Mouse (Mus musculus) neural tube, embryonic 13.5 days (tissue): Measurements from ENCODE around the gene Znhit6. TPM values are rescaled to one million over a fixed set of nuclear protein-coding genes. Genes with fewer than 3 reads are reported as not detected.
A peak's percentile ranks its signal among the peaks of the same experiment; 100 is the strongest.

Source experiments
- ATAC-seq: fragments of 200-750 bp; cut with Nextera tagmentation; 2 replicates; pipeline ENCODE4 v1.8.0; 2017; ENCODE audit warnings: low read depth, mild to moderate bottlenecking, moderate TSS enrichment, moderate library complexity
- H3K27ac ChIP-seq: fragments of 300-500 bp; sonication (generic); replicated peaks from 2 replicates; pipeline ENCODE4 v1.5.1; 2015; ENCODE audit warnings: moderate library complexity, mild to moderate bottlenecking, inconsistent platforms
- H3K27me3 ChIP-seq: fragments of 300-500 bp; sonication (generic); 2 replicates; pipeline ENCODE4 v1.6.1; 2015; ENCODE audit warnings: mild to moderate bottlenecking, inconsistent platforms
- H3K36me3 ChIP-seq: fragments of 300-500 bp; sonication (generic); 2 replicates; pipeline ENCODE4 v1.6.1; 2015; ENCODE audit warnings: mild to moderate bottlenecking, inconsistent platforms
- H3K4me1 ChIP-seq: fragments of 300-500 bp; sonication (generic); replicated peaks from 2 replicates; pipeline ENCODE4 v1.6.1; 2015; ENCODE audit warnings: inconsistent platforms
- H3K4me2 ChIP-seq: fragments of 300-500 bp; sonication (generic); 2 replicates; pipeline ENCODE4 v1.6.1; 2015; ENCODE audit warnings: inconsistent platforms, mild to moderate bottlenecking, moderate library complexity
- H3K4me3 ChIP-seq: fragments of 300-500 bp; sonication (generic); 2 replicates; pipeline ENCODE4 v1.5.1; 2015; ENCODE audit warnings: mild to moderate bottlenecking, inconsistent platforms
- H3K9ac ChIP-seq: fragments of 300-500 bp; sonication (generic); 2 replicates; pipeline ENCODE4 v1.6.1; 2015; ENCODE audit warnings: moderate library complexity, mild to moderate bottlenecking, inconsistent platforms
- H3K9me3 ChIP-seq: fragments of 300-500 bp; sonication (generic); 2 replicates; pipeline ENCODE4 v1.6.1; 2016; ENCODE audit warnings: inconsistent platforms
- WGBS: fragments of 180-500 bp; shearing (Covaris S2); methylation state at CpG from one replicate; pipeline ENCODE4 v1.1.7; 2015; 5-methylcytosine and 5-hydroxymethylcytosine counted together
- polyA plus RNA-seq: library from polyadenylated mRNA; unstranded; fragments of >200 nt; fragmentation: Nextera tagmentation; extraction: Ambion mirVana; gene quantifications from 2 replicates; pipeline ENCODE4 v1.2.1, GENCODE M21; 2015

Gene Znhit6
- polyA plus RNA-seq, 1 experiment from 2014 or later: 34.8 TPM

GRCm38 (mm10) chr3:145612662-145613061, 36.7 kb downstream of the Znhit6 start:
- no peaks in the 10 kb centered on the region for H3K9me3 ChIP-seq
- 26% methylated on average over 4 of the region's 4 CpGs for WGBS
- no peak overlapping the region for H3K4me2 ChIP-seq
- ATAC-seq: no peak
- H3K9ac ChIP-seq: no peak overlapping the region
- H3K27ac ChIP-seq: no peak overlapping the region
- H3K4me1 ChIP-seq: peaks cover 23% of the 10 kb centered on the region
- H3K27me3 ChIP-seq: no peaks in the 10 kb centered on the region
- H3K4me3 ChIP-seq: no peak overlapping the region
- 0 out of 2 replicates have a peak, but pooled peaks cover under 1% of the 10 kb centered on the region for H3K36me3 ChIP-seq

DNA sequence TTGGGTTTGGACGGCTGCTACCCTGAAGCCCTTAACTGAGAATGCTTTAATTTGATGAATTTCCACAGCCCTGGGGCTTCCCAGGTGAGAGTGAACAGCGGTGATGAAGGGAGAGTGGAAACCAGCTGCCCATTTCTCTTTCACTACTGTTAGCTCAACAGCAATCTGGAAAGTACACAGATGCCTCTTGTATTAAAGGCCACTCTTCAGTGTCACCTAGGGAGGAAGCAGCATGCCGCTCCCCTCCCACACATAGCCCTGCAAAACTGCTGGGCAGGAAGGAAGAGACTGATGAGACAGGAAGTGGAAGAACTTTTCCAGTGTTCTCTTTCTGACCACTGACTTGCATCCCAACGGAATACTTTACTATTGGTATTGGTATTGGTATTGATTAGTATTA, 37.2 kb downstream of the Znhit6 start:
- Histone ChIP-seq H3K9ac (no peak overlapping the region), H3K4me2 (no peak overlapping the region), H3K4me3 (no peak overlapping the region), H3K27ac (no peak overlapping the region), H3K9me3 (no peaks in the 10 kb centered on the region), H3K36me3 (no peaks in the 10 kb centered on the region), H3K27me3 (no peaks in the 10 kb centered on the region), H3K4me1 (peaks cover 23% of the 10 kb centered on the region)
- WGBS: 87% methylated on average over 4 of the region's 4 CpGs
- peak; percentile 23; the same call in 1 of the 2 replicates for ATAC-seq

DNA sequence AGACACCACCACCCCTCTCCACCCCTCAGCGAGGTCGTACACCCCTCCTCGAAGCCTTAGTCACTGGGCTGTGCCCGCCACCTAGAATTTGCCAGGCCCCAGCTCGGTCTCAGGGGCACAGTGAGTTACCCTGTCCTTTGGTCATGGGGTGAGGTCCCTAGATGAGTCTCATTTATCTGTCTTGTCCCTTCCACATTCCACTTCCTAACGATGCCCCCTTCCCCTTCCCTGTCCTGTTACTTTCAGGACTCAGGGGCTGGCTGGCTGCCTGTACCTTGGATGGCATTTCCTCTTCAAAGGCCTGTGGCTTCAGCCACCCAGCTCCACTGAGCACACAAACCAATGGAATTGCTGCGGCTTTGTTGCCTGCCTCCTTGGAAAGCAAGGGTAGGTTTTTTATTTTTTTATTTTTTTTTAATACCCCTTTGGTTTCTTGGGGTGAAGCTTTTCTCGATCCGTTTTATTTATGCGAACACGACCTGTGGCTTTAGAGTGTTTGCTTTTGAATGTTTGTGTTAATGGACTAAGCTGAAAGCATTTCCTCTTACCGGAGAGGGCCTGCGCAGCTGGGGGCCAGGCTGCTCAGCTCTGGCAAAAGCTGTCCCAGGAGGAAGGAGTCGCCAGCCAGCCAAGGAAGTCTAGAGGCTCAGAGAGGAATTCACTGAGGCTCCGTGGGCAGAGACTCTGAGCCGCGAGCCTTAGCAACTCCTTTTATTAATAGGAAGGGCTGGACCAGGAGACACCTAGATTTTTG, 38.5 kb downstream of the Znhit6 start:
- ATAC-seq: peak; percentile 43
- Histone ChIP-seq H3K9me3 (no peaks in the 10 kb centered on the region), H3K27ac (peak overlapping the region; percentile 65), H3K4me3 (no peak overlapping the region), H3K4me1 (peaks cover 23% of the 10 kb centered on the region), H3K27me3 (no peaks in the 10 kb centered on the region), H3K36me3 (no peaks in the 10 kb centered on the region), H3K4me2 (peak overlapping the region; percentile 32), H3K9ac (peak overlapping the region; percentile 12; the same call in 1 of the 2 replicates)
- 18% methylated on average over 17 of the region's 17 CpGs for WGBS

GRCm38 (mm10) chr3:145618299-145618698, 42.3 kb downstream of the Znhit6 start:
- Histone ChIP-seq H3K27me3 (no peaks in the 10 kb centered on the region), H3K4me3 (no peak overlapping the region), H3K4me1 (peaks cover 28% of the 10 kb centered on the region), H3K9me3 (no peaks in the 10 kb centered on the region), H3K4me2 (no peak overlapping the region), H3K36me3 (no peaks in the 10 kb centered on the region), H3K9ac (no peak overlapping the region), H3K27ac (no peak overlapping the region)
- ATAC-seq: no peak
- 73% methylated on average over 9 of the region's 9 CpGs for WGBS

GRCm38 (mm10) chr3:145619621-145620365, 43.8 kb downstream of the Znhit6 start:
- Histone ChIP-seq H3K4me3 (no peak overlapping the region), H3K4me2 (no peak overlapping the region), H3K27ac (no peak overlapping the region), H3K9me3 (no peaks in the 10 kb centered on the region), H3K9ac (no peak overlapping the region), H3K36me3 (no peaks in the 10 kb centered on the region), H3K4me1 (peaks cover 14% of the 10 kb centered on the region), H3K27me3 (no peaks in the 10 kb centered on the region)
- WGBS: 92% methylated on average over 17 of the region's 17 CpGs
- no peak for ATAC-seq

DNA sequence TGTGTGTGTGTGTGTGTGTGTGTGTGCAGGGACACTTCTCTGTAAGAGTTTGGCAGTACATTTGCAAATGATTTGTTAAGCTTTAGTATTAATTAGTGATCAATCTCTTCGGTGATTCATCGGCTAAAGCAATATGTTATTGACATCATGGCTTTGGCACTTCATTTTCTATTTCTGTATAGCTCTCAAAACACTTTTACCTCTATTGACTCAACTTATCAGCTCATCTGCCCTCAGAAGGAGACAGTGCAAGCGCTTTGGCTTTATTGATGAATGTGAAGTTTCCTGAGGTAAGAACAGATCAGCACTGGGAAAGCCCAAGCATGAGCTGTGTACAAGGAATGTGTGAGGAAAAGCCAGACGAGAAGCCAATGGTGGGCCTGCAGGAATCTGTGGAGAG, 45.2 kb downstream of the Znhit6 start:
- ATAC-seq: no peak

GRCm38 (mm10) chr3:145623047-145623446, 47.0 kb downstream of the Znhit6 start:
- Histone ChIP-seq H3K9ac (no peak overlapping the region), H3K4me2 (no peak overlapping the region), H3K4me3 (no peak overlapping the region), H3K9me3 (no peaks in the 10 kb centered on the region), H3K27ac (no peak overlapping the region), H3K36me3 (no peaks in the 10 kb centered on the region), H3K4me1 (peaks cover 11% of the 10 kb centered on the region; the same call in 1 of the 2 replicates), H3K27me3 (no peaks in the 10 kb centered on the region)
- 45% methylated on average over 12 of the region's 12 CpGs for WGBS
- peak; percentile 55; the same call in 1 of the 2 replicates for ATAC-seq

More for the DNA sequence above, 45.2 kb downstream of the Znhit6 start:
- 92% methylated on average over 4 of the region's 4 CpGs for WGBS
- Histone ChIP-seq H3K27me3 (no peaks in the 10 kb centered on the region), H3K9me3 (no peaks in the 10 kb centered on the region), H3K4me1 (peaks cover 6% of the 10 kb centered on the region; the same call in 1 of the 2 replicates), H3K36me3 (no peaks in the 10 kb centered on the region), H3K4me3 (no peak overlapping the region), H3K4me2 (no peak overlapping the region), H3K27ac (no peak overlapping the region), H3K9ac (no peak overlapping the region)

GRCm38 (mm10) chr3:145624786-145625185, 48.8 kb downstream of the Znhit6 start:
- WGBS: 78% methylated on average over 4 of the region's 4 CpGs
- ATAC-seq: no peak
- no peak overlapping the region for H3K27ac ChIP-seq
- H3K27me3 ChIP-seq: no peaks in the 10 kb centered on the region
- no peak overlapping the region for H3K4me2 ChIP-seq
- peaks cover 16% of the 10 kb centered on the region; the same call in 1 of the 2 replicates for H3K4me1 ChIP-seq
- no peak overlapping the region for H3K9ac ChIP-seq
- H3K9me3 ChIP-seq: no peaks in the 10 kb centered on the region
- H3K36me3 ChIP-seq: no peaks in the 10 kb centered on the region
- H3K4me3 ChIP-seq: no peak overlapping the region

- Histone ChIP-seq H3K36me3 (no peaks in the 10 kb centered on the region), H3K4me2 (no peak overlapping the region), H3K4me1 (peaks cover 16% of the 10 kb centered on the region; the same call in 1 of the 2 replicates), H3K9me3 (no peaks in the 10 kb centered on the region), H3K4me3 (no peak overlapping the region), H3K9ac (no peak overlapping the region), H3K27me3 (no peaks in the 10 kb centered on the region), H3K27ac (no peak overlapping the region)
- no peak for ATAC-seq
- WGBS: 82% methylated on average over 9 of the region's 9 CpGs
Measured at GRCm38 (mm10) chr3:145625546-145625945, 49.5 kb downstream of the Znhit6 start.

DNA sequence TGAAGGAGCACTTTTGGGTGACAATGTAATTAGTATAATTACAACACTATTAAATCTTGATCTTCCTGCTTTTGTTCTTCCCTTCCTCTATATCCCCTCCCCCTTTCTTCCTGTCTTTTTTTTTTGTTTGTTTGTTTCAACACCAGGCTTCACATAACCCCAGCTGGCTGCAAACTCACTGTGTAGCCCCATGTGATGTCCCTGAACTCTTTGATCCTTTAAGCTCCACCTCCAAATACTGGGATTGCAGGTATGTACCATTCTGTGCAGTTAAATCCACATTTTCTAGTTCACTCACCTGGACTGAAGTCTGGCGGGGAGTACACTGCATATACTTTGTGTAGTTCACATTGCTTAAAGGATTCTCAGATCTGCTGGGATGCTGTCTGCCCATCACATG, 50.1 kb downstream of the Znhit6 start:
- Histone ChIP-seq H3K4me3 (no peak overlapping the region), H3K27me3 (no peaks in the 10 kb centered on the region), H3K36me3 (no peaks in the 10 kb centered on the region), H3K4me2 (no peak overlapping the region), H3K4me1 (peaks cover 16% of the 10 kb centered on the region; the same call in 1 of the 2 replicates), H3K9ac (no peak overlapping the region), H3K9me3 (no peaks in the 10 kb centered on the region), H3K27ac (no peak overlapping the region)
- 94% methylated on average over 1 of the region's 1 CpGs for WGBS
- ATAC-seq: no peak

DNA sequence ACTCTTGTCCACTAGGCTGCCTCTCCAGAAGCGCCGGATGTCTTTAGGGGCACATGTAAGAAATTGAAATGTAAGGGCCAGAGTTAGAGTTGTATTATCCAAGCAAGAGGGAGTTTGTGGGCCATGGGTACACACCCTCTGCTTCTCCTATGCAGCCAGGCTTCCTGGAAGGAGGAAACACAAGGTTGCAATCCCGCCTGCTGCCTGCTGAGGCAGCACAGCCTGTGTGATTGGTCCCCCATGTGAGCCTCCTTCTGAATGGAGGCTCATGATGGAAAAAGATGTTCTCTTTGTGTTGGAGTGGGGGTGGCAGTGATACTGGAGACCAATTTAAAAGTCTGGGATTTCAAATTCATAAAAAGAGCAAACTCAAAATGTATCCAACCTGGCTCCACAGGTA, 51.8 kb downstream of the Znhit6 start:
- Histone ChIP-seq H3K27me3 (no peaks in the 10 kb centered on the region), H3K9ac (no peak overlapping the region), H3K27ac (no peak overlapping the region), H3K4me3 (no peak overlapping the region), H3K36me3 (no peaks in the 10 kb centered on the region), H3K4me2 (no peak overlapping the region), H3K4me1 (peaks cover 16% of the 10 kb centered on the region; the same call in 1 of the 2 replicates), H3K9me3 (no peaks in the 10 kb centered on the region)
- WGBS: 74% methylated on average over 3 of the region's 3 CpGs
- no peak for ATAC-seq

- ATAC-seq: 0 out of 2 replicates have a peak, but pooled peaks have one; percentile 27
- Histone ChIP-seq H3K27ac (no peak overlapping the region), H3K9me3 (no peaks in the 10 kb centered on the region), H3K27me3 (no peaks in the 10 kb centered on the region), H3K4me1 (peaks cover 10% of the 10 kb centered on the region; the same call in 1 of the 2 replicates), H3K9ac (no peak overlapping the region), H3K4me2 (no peak overlapping the region), H3K4me3 (no peak overlapping the region), H3K36me3 (no peaks in the 10 kb centered on the region)
- WGBS: 58% methylated on average over 5 of the region's 5 CpGs
Measured at GRCm38 (mm10) chr3:145628643-145629042, 52.6 kb downstream of the Znhit6 start.
